Mouse (Mus musculus): ENCODE measurements around the gene Kdm4c.
"Not testable (repeated sequence)": the region's sequence is repeated elsewhere in the genome, so short reads cannot be mapped to it uniquely, and the experiment has no call there.

Kdm4c gene

GRCm38 (mm10) chr4:74311135-74311534 is 68.8 kb downstream of the Kdm4c start:
- no peak for DNase-seq (ENCODE audit: low spot score in 2 of 2)

DNA sequence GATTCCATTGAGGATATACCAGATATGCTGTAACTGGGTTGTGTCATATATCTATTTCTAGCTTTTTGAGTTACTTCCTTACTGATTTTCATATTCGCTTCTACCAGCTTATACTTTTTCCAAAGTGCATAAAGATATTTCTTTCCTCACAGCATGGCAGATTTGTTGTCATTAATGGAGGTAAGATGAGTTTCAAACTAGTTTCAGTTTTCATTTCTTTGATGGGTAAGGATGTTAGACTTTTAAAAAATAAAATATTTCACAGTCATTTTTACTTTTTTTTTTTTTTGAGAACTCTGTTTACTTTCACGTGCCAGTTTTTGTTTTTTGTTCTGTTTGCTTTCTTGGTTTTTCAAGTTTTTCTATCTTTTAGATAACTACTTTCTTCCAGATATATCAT is 70.6 kb downstream of the Kdm4c start:
- no peak for DNase-seq (ENCODE audit: low spot score in 2 of 2)

- no peak for DNase-seq (ENCODE audit: low spot score in 2 of 2)
Observed at GRCm38 (mm10) chr4:74315388-74315787, 73.1 kb downstream of the Kdm4c start.

- DNase-seq (ENCODE audit: low spot score in 2 of 2), result no peak
Observed at GRCm38 (mm10) chr4:74319313-74319712, 77.0 kb downstream of the Kdm4c start.

- no peak for DNase-seq (ENCODE audit: low spot score in 2 of 2)
Observed at GRCm38 (mm10) chr4:74357479-74357878, 115.2 kb downstream of the Kdm4c start.

- DNase-seq (ENCODE audit: low spot score in 2 of 2), result no peak
Observed at GRCm38 (mm10) chr4:74360274-74360673, 118.0 kb downstream of the Kdm4c start.

DNA sequence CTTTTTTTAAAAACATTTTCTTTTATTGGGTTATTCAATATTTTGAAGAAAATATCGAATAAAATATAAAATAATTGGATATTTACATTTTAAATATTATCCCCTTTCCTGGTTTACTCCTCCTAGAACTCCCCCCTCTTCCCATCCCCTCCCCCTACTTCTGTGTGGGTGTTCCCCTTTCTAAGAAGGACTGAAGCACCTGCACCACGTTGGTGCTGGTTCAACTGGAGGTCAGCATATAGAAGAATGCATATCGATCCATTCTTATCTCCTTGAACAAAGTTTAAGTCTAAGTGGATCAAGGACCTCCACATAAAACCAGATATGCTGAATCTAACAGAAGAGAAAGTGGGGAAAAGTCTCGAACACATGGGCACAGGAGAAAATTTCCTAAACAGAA is 144.3 kb downstream of the Kdm4c start:
- DNase-seq (ENCODE audit: low spot score in 2 of 2), result no peak

- no peak for DNase-seq (ENCODE audit: low spot score in 2 of 2)
Observed at GRCm38 (mm10) chr4:74393162-74393561, 150.9 kb downstream of the Kdm4c start.

- no peak for DNase-seq (ENCODE audit: low spot score in 2 of 2)
Observed at GRCm38 (mm10) chr4:74396562-74396961, 154.3 kb downstream of the Kdm4c start.

DNA sequence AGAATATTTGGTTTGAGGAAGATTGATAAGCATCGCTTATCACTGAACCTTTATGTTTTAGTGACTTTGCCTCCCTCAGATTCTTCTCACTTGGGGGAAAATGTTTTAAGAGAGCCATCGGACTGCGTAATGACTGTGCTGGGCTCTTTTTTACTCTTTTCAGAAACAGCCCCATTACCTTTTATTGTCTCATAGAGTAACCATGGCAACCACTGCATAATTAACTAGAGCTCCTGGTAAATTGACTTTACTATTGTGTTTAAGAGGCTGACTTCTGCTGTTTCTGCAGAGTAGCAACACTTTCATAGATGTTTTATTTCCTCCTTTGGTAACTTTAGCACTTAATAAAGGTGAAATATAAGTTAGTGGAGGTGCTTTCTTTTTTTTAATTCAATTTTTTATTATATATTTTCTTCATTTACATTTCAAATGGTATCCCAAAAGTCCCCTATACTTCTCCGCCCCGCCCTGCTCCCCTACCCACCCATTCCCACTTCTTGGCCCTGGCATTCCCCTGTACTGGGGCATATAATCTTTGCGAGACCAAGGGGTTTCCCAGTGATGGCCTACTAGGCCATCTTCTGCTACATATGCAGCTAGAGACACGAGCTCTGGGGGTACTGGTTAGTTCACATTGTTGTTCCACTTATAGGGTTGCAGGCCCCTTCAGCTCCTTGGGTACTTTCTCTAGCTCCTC is 159.5 kb downstream of the Kdm4c start:
- not testable (repeated sequence) for DNase-seq (ENCODE audit: low spot score in 2 of 2)

GRCm38 (mm10) chr4:74408731-74409130 is 166.4 kb downstream of the Kdm4c start:
- DNase-seq (ENCODE audit: low spot score in 2 of 2), result no peak

DNA sequence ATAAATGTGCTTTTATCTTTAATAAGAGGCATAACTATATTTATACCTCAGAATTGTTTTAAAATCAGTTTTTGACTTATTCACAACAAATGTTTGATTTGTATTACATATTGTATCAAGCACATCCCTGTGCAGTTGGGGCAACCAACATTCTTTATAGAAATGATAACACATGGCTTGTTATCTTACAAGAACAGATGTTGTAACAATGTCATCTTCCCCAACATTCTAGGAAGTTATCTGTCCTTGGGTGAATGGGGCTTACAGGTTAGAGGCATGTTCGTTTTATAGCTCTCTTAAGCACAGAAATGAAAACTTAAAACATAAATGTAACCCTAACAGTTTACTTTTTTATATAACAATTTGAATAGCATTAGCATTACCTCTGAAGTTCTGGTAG is 177.5 kb downstream of the Kdm4c start:
- no peak for DNase-seq (ENCODE audit: low spot score in 2 of 2)
